Comparison of ENCODE assay signal across 11 mouse cellular contexts in the genomic region with DNA sequence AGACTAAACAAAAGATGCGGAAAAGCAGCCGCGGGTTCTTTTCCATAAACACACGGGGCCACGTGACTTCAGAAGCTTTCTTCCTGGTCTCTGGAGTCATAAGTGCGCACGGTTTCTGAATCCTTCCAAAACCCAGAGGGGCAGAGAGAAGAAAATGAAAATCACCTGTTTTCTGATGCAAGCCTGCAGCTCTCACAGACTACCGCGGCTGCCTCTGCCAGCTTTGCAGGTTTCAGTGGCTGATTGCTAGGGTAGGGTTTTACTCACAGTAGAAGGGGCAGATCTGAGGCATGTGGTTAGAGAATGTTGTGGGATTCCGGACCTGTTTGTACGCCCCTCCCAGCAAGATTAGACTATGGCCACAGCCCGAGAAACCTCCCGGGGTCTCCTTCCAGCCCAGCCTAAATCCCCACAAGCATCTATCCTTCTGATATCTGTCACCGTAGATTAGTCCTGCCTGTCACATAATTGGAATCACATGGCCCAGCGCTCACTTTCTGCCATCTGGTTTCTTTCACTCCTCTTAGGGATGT. TPM values are rescaled to one million over a fixed set of nuclear protein-coding genes. Genes with fewer than 3 reads are reported as not detected.
DNase-seq lines count a peak whose midpoint lies in the region; ATAC-seq and TF ChIP-seq lines count a peak whose summit lies in the region.
"Had no signal": no experiment of that assay in that cellular context is flagged by ENCODE, and none has a peak within 500 bp of the region (broad histone marks: within the 10 kb centered on the region; RNA-seq: fewer than 3 reads in every experiment).

No protein-coding gene starts in this region.

- H3K9ac ChIP-seq in forebrain, embryonic 15.5 days (replicated peaks), result peak overlapping the region; percentile 22; the same call in 1 of the 2 replicates
- H3K9ac ChIP-seq in limb, embryonic 13.5 days, result peak overlapping the region; percentile 25; the same call in 1 of the 2 replicates
- H3K9ac ChIP-seq in stomach, embryonic 16.5 days (ENCODE audit: low read length), result no peak overlapping the region; the same call in 1 of the 2 replicates

- H3K4me1 ChIP-seq in forebrain, embryonic 15.5 days, result peaks cover 10% of the 10 kb centered on the region
- H3K4me1 ChIP-seq in limb, embryonic 13.5 days, result peaks cover 15% of the 10 kb centered on the region
- 0 out of 2 replicates have a peak, but pooled peaks cover 4% of the 10 kb centered on the region for H3K4me1 ChIP-seq in stomach, embryonic 16.5 days (ENCODE audit: control insufficient read depth, insufficient read depth, low read length)

- no peaks in the 10 kb centered on the region for H3K36me3 ChIP-seq in forebrain, embryonic 15.5 days
- H3K36me3 ChIP-seq in limb, embryonic 13.5 days, result no peaks in the 10 kb centered on the region
- no peaks in the 10 kb centered on the region for H3K36me3 ChIP-seq in stomach, embryonic 16.5 days (ENCODE audit: control insufficient read depth, insufficient read depth, low read length)

- no peaks in the 10 kb centered on the region for H3K9me3 ChIP-seq in forebrain, embryonic 15.5 days
- no peaks in the 10 kb centered on the region for H3K9me3 ChIP-seq in limb, embryonic 13.5 days
- no peaks in the 10 kb centered on the region for H3K9me3 ChIP-seq in stomach, embryonic 16.5 days (replicated peaks; ENCODE audit: control insufficient read depth, low read length)
- H3K9me3 ChIP-seq: megakaryocyte, embryonic 14.5 days had no signal

- intact Hi-C loops in left cerebral cortex, adult 2 months (cut with DNase I), result loop anchor here (2.0 kb wide), 1 partner anchor 35 kb away; no protein-coding TSS in a partner anchor
- intact Hi-C loops in left cerebral cortex, postnatal 36 days (cut with DNase I), result no loop called here

- H3K27me3 ChIP-seq in forebrain, embryonic 15.5 days, result no peaks in the 10 kb centered on the region
- H3K27me3 ChIP-seq in limb, embryonic 13.5 days, result no peaks in the 10 kb centered on the region
- H3K27me3 ChIP-seq in stomach, embryonic 16.5 days (ENCODE audit: control insufficient read depth, insufficient read depth, low read length), result no peaks in the 10 kb centered on the region

- peak overlapping the region; percentile 40; the same call in 1 of the 2 replicates for H3K27ac ChIP-seq in left cerebral cortex, adult 2 months
- peak overlapping the region; percentile 47 for H3K27ac ChIP-seq in forebrain, embryonic 15.5 days (replicated peaks)
- H3K27ac ChIP-seq in limb, embryonic 13.5 days, result peak overlapping the region; percentile 76
- H3K27ac ChIP-seq in stomach, embryonic 16.5 days (ENCODE audit: low read length), result no peak overlapping the region

- 31% methylated on average over 15 of the region's 15 CpGs for WGBS in forebrain, embryonic 15.5 days
- 13% methylated on average over 15 of the region's 15 CpGs for WGBS in limb, embryonic 13.5 days
- 30% methylated on average over 15 of the region's 15 CpGs for WGBS in stomach, embryonic 16.5 days

- ATAC-seq in forebrain, embryonic 15.5 days (replicated peaks), result no peak
- peak; percentile 31; the same call in 1 of the 2 replicates for ATAC-seq in limb, embryonic 13.5 days (ENCODE audit: low FRiP score, low read depth)
- peak; percentile 12; the same call in 1 of the 2 replicates for ATAC-seq in stomach, embryonic 16.5 days (ENCODE audit: insufficient read depth, low FRiP score)

- no peak for DNase-seq in left cerebral cortex, adult 2 months (ENCODE audit: extremely low spot score in 1 of 2, low spot score in 2 of 2)
- no peak for DNase-seq in left cerebral cortex, postnatal 36 days (ENCODE audit: low spot score in 2 of 2)
- DNase-seq in c-Kit-positive CD71-positive TER-119-positive erythroid progenitor cells, embryonic 14.5 days (ENCODE audit: low spot score), result no peak
- DNase-seq in adrenal gland, postnatal 14 days, result no peak
- DNase-seq in thymus, postnatal 4 days, result no peak
- DNase-seq: gastrocnemius, postnatal 14 days; right cerebral cortex, postnatal 4 days had no signal

- peak overlapping the region; percentile 16 for H3K4me2 ChIP-seq in forebrain, embryonic 15.5 days (replicated peaks)
- peak overlapping the region; percentile 54 for H3K4me2 ChIP-seq in limb, embryonic 13.5 days (replicated peaks)
- H3K4me2 ChIP-seq in stomach, embryonic 16.5 days (ENCODE audit: low read depth, low read length), result peak overlapping the region; percentile 40; the same call in 1 of the 2 replicates

- TF ChIP-seq CTCF in left cerebral cortex, adult 2 months (IDR thresholded peaks at IDR 0.05), result no peak

- H3K4me3 ChIP-seq in left cerebral cortex, adult 2 months, result no peak overlapping the region
- no peak overlapping the region for H3K4me3 ChIP-seq in forebrain, embryonic 15.5 days
- peak overlapping the region; percentile 15 for H3K4me3 ChIP-seq in limb, embryonic 13.5 days
- H3K4me3 ChIP-seq in stomach, embryonic 16.5 days (replicated peaks; ENCODE audit: low read length), result peak overlapping the region; percentile 21
- H3K4me3 ChIP-seq: megakaryocyte, embryonic 14.5 days had no signal

RNA-seq across cellular contexts. Expression of gene Prex1, which starts 21.9 kb away (rescaled TPM):
- 100 to 1,000 TPM; 110 to 115 TPM for total RNA-seq in left cerebral cortex, adult 2 months (2021)
- 100 to 1,000 TPM; 104 to 114 TPM for total RNA-seq in left cerebral cortex, postnatal 36 days (2021)
- 38.8 and 43.9 TPM in 2 replicates for polyA plus RNA-seq in forebrain, embryonic 15.5 days (2015; fragmentation: Nextera tagmentation; extraction: Ambion mirVana)
- polyA plus RNA-seq in limb, embryonic 13.5 days (2015; fragmentation: Nextera tagmentation; extraction: Ambion mirVana), result 18.8 and 19.4 TPM in 2 replicates
- 10.8 and 11.0 TPM in 2 replicates for polyA plus RNA-seq in stomach, embryonic 16.5 days (2015; fragmentation: Nextera tagmentation; extraction: Ambion mirVana)
- 13.6 and 18.6 TPM in 2 replicates for total RNA-seq in adrenal gland, postnatal 14 days (2021)

RNA-seq across cellular contexts. Expression of gene Trp53rkb, which starts 56.8 kb away (rescaled TPM):
- total RNA-seq in left cerebral cortex, adult 2 months (2021), result 1 to 10 TPM; 5.3 to 6.4 TPM
- 1 to 10 TPM; 5.7 to 6.5 TPM for total RNA-seq in left cerebral cortex, postnatal 36 days (2021)
- polyA plus RNA-seq in forebrain, embryonic 15.5 days (2015; fragmentation: Nextera tagmentation; extraction: Ambion mirVana), result 8.2 and 9.8 TPM in 2 replicates
- polyA plus RNA-seq in limb, embryonic 13.5 days (2015; fragmentation: Nextera tagmentation; extraction: Ambion mirVana), result 8.7 and 9.4 TPM in 2 replicates
- polyA plus RNA-seq in stomach, embryonic 16.5 days (2015; fragmentation: Nextera tagmentation; extraction: Ambion mirVana), result 4.8 and 5.3 TPM in 2 replicates
- 4.4 and 6.4 TPM in 2 replicates for total RNA-seq in adrenal gland, postnatal 14 days (2021)

Comparison
In these comparisons a context has a peak if more than half of its experiments do, and no peak if none do; other contexts are left out.
1. H3K4me3 ChIP-seq: peak in limb, embryonic 13.5 days (single experiment) and stomach, embryonic 16.5 days (single experiment); none in left cerebral cortex, adult 2 months (single experiment) and forebrain, embryonic 15.5 days (single experiment).
2. Peak in every context shown above with its lines, with median percentiles within 50 percentile points of each other: H3K4me2 ChIP-seq.